8 mouse cellular contexts compared by ENCODE assay signal in the genomic region with DNA sequence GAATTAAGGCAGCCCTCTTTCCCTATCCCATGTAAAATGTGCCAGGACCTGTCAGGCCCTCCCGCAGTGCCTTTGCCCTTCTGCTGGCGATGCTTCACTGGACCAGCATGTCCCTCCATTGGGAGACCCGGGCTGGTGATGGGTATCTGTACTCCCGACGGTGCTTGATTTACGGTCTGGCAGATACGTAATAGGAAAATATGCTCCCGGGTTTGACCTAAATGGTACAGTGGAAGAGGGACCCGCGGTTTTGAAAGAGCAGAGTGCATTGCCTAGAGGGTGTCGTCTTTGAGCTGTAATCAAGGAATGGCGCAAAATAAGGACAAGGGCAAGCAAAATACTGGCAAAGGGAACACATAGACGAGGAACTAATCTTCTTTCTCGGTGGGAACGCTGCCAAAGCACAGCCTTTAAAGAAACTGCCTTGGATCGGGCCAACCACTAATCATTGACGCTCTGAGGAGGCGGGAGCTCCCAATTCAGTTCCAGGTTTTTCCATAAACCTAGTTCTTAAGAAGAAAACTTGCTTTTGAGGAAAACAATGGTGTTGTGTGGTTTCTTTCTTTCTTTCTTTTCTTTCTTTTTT. TPM values are rescaled to one million over a fixed set of nuclear protein-coding genes. Genes with fewer than 3 reads are reported as not detected.
DNase-seq lines count a peak whose midpoint lies in the region; ATAC-seq and TF ChIP-seq lines count a peak whose summit lies in the region.

No protein-coding gene starts in this region.

- peak; percentile 76; the same call in 1 of the 2 replicates for ATAC-seq in cerebellum, adult (ENCODE audit: insufficient number of reproducible peaks, low FRiP score, low TSS enrichment)
- peak; percentile 84 for ATAC-seq in hindbrain, embryonic 16.5 days
- no peak for ATAC-seq in midbrain, embryonic 12.5 days (ENCODE audit: low FRiP score, low read depth)

- no peak overlapping the region for H3K27ac ChIP-seq in thymus, adult 2 months (ENCODE audit: control insufficient read depth, insufficient read depth, low read length)
- peak overlapping the region; percentile 81 for H3K27ac ChIP-seq in hindbrain, embryonic 16.5 days (ENCODE audit: low read depth, low read length)
- H3K27ac ChIP-seq in midbrain, embryonic 12.5 days (replicated peaks): peak overlapping the region; percentile 43

- peak overlapping the region; percentile 96 for H3K4me3 ChIP-seq in thymus, adult 2 months (ENCODE audit: control insufficient read depth, insufficient read depth, low read length)
- H3K4me3 ChIP-seq in hindbrain, embryonic 16.5 days (ENCODE audit: low read length): peak overlapping the region; percentile 60
- peak overlapping the region; percentile 96 for H3K4me3 ChIP-seq in midbrain, embryonic 12.5 days

- no peaks in the 10 kb centered on the region for H3K9me3 ChIP-seq in hindbrain, embryonic 16.5 days (ENCODE audit: control insufficient read depth, low read length)
- H3K9me3 ChIP-seq in midbrain, embryonic 12.5 days: no peaks in the 10 kb centered on the region

- H3K27me3 ChIP-seq in thymus, adult 2 months (ENCODE audit: control insufficient read depth, insufficient read depth, low read length): no peaks in the 10 kb centered on the region
- H3K27me3 ChIP-seq in hindbrain, embryonic 16.5 days (replicated peaks; ENCODE audit: control insufficient read depth, insufficient read depth, low read length): no peaks in the 10 kb centered on the region
- H3K27me3 ChIP-seq in midbrain, embryonic 12.5 days: no peaks in the 10 kb centered on the region

- TF ChIP-seq CTCF in thymus, adult 2 months (IDR thresholded peaks at IDR 0.05; ENCODE audit: borderline replicate concordance, control insufficient read depth, extremely low read depth, insufficient read depth, low read length, poor library complexity): no peak

- DNase-seq in cerebellum, adult 8-10 months: no peak
- DNase-seq in thymus, adult 2 months: no peak
- DNase-seq in thymus, postnatal 0 days (ENCODE audit: low spot score): no peak
- no peak for DNase-seq in MN1 (ENCODE audit: low spot score)
- no peak for DNase-seq in cerebellum, postnatal 36 days

- H3K4me2 ChIP-seq in hindbrain, embryonic 16.5 days (ENCODE audit: low read length): peak overlapping the region; percentile 92
- H3K4me2 ChIP-seq in midbrain, embryonic 12.5 days (replicated peaks): peak overlapping the region; percentile 96

- peaks cover 19% of the 10 kb centered on the region for H3K4me1 ChIP-seq in thymus, adult 2 months (replicated peaks; ENCODE audit: control insufficient read depth, insufficient read depth, low read length)
- H3K4me1 ChIP-seq in hindbrain, embryonic 16.5 days (ENCODE audit: control insufficient read depth, insufficient read depth, low read depth, low read length): peaks cover 16% of the 10 kb centered on the region
- H3K4me1 ChIP-seq in midbrain, embryonic 12.5 days: peaks cover 19% of the 10 kb centered on the region

- H3K9ac ChIP-seq in hindbrain, embryonic 16.5 days (ENCODE audit: low read depth, low read length): peak overlapping the region; percentile 71
- H3K9ac ChIP-seq in midbrain, embryonic 12.5 days (replicated peaks): peak overlapping the region; percentile 92

- 29% methylated on average over 18 of the region's 18 CpGs for WGBS in thymus, adult 2 months
- 14% methylated on average over 18 of the region's 18 CpGs for WGBS in hindbrain, embryonic 16.5 days
- WGBS in midbrain, embryonic 12.5 days: 18% methylated on average over 18 of the region's 18 CpGs

- no peaks in the 10 kb centered on the region for H3K36me3 ChIP-seq in thymus, adult 2 months (ENCODE audit: control insufficient read depth, insufficient read depth, low read length)
- no peaks in the 10 kb centered on the region for H3K36me3 ChIP-seq in hindbrain, embryonic 16.5 days (ENCODE audit: control insufficient read depth, insufficient read depth, low read length)
- no peaks in the 10 kb centered on the region for H3K36me3 ChIP-seq in midbrain, embryonic 12.5 days

- no peak for TF ChIP-seq POLR2A in thymus, adult 2 months (IDR thresholded peaks at IDR 0.05; ENCODE audit: control insufficient read depth, extremely low read depth, insufficient read depth, low read length, poor library complexity)

RNA-seq across cellular contexts. Expression of a gene that starts 0.5 kb away (rescaled TPM):
- 29.9 and 34.8 TPM in 2 replicates for polyA plus RNA-seq in thymus, adult 2 months (2012; rRNA removed)
- 31.6 and 32.7 TPM in 2 replicates for polyA plus RNA-seq in thymus, postnatal 0 days (2015; fragmentation: Nextera tagmentation; extraction: Ambion mirVana)
- polyA plus RNA-seq in hindbrain, embryonic 16.5 days (2015; fragmentation: Nextera tagmentation; extraction: Ambion mirVana): 42.1 and 44.5 TPM in 2 replicates
- 49.3 and 50.4 TPM in 2 replicates for polyA plus RNA-seq in midbrain, embryonic 12.5 days (2016; fragmentation: Nextera tagmentation; extraction: Ambion mirVana)
